Mouse (Mus musculus): ENCODE results near the gene Ttc34. TPM values are rescaled to one million over a fixed set of nuclear protein-coding genes. Genes with fewer than 3 reads are reported as not detected.

Ttc34 gene
- total and polyA plus RNA-seq, 3 experiments, result 0.05 TPM; not detected in 2

DNA sequence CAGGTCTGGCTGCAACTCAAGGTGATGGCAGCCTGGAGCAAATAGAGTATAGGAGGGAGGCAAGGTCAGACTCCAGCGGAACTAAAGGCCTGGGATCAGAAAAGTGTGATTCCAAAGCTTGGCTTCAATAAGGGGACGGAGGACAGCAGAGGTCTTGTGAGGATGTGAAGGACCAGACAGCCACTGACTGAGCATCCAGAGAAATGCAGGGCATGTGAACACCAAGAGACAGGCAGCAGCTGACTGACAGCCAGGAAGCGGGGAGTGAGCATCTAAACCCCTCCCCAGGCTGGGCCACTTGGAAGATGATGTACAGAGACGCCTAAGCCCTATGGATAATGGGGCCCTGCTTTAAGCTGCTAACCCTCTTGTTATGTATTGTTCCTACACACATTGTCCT is 33.5 kb downstream of the Ttc34 start:
- no peak for ATAC-seq (ENCODE audit: extremely low read depth, insufficient number of reproducible peaks, low FRiP score, poor library complexity, severe bottlenecking)
- H3K4me1 ChIP-seq (ENCODE audit: insufficient read depth, low read depth, low read length), result no peaks in the 10 kb centered on the region
- no peaks in the 10 kb centered on the region for H3K9me3 ChIP-seq (replicated peaks)
- peaks cover 59% of the 10 kb centered on the region for H3K27me3 ChIP-seq (ENCODE audit: insufficient read depth, low read length)
- H3K36me3 ChIP-seq (replicated peaks), result no peaks in the 10 kb centered on the region
- TF ChIP-seq CTCF (IDR thresholded peaks at IDR 0.05; ENCODE audit: low read depth, low read length) (no peak), POLR2AphosphoS5 (IDR thresholded peaks at IDR 0.05; ENCODE audit: insufficient replicate concordance, low read depth, low read length) (no peak), GATA1 (IDR thresholded peaks at IDR 0.05; ENCODE audit: borderline replicate concordance, low read length) (no peak), TAL1 (conservative IDR thresholded peaks at IDR 0.05; ENCODE audit: low read depth, low read length) (no peak), GATA2 (IDR thresholded peaks at IDR 0.05; ENCODE audit: borderline replicate concordance, low read depth, low read length) (no peak)
- DNase-seq (ENCODE audit: low spot score), result no peak
- H3K4me3 ChIP-seq (ENCODE audit: low read depth, low read length), result no peak overlapping the region

DNA sequence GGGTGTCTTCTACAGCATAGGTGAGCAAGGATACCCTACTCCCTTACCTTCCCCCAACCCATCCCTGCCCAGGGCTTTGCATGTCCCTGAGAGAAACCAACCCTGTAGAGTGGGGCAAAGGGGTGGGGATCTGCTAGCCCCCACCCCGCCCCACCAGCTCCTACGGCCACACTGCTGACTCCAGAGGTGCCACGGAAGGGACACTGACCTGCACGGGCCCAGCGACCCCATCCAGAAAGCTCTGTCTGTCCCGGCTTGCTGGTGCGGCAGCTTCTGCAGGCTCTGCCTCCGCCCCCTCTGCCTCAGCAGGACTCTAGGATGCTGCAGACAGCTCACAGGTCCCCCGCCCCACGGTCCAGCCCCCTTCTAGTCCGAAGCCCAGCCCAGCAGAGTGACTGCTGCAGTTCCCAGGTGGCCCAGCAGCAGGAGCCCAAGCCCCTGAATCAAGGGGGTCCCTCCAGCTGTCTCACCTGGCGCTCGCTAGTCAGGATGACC is 34.5 kb downstream of the Ttc34 start:
- Histone ChIP-seq H3K4me3 (ENCODE audit: low read depth, low read length) (no peak overlapping the region), H3K9me3 (replicated peaks) (no peaks in the 10 kb centered on the region), H3K27me3 (ENCODE audit: insufficient read depth, low read length) (peaks cover 58% of the 10 kb centered on the region), H3K4me1 (ENCODE audit: insufficient read depth, low read depth, low read length) (no peaks in the 10 kb centered on the region), H3K36me3 (replicated peaks) (no peaks in the 10 kb centered on the region)
- TF ChIP-seq POLR2AphosphoS5 (IDR thresholded peaks at IDR 0.05; ENCODE audit: insufficient replicate concordance, low read depth, low read length) (no peak), CTCF (IDR thresholded peaks at IDR 0.05; ENCODE audit: low read depth, low read length) (no peak), GATA1 (IDR thresholded peaks at IDR 0.05; ENCODE audit: borderline replicate concordance, low read length) (no peak), TAL1 (conservative IDR thresholded peaks at IDR 0.05; ENCODE audit: low read depth, low read length) (no peak), GATA2 (IDR thresholded peaks at IDR 0.05; ENCODE audit: borderline replicate concordance, low read depth, low read length) (no peak)
- DNase-seq (ENCODE audit: low spot score), result no peak
- no peak for ATAC-seq (ENCODE audit: extremely low read depth, insufficient number of reproducible peaks, low FRiP score, poor library complexity, severe bottlenecking)

DNA sequence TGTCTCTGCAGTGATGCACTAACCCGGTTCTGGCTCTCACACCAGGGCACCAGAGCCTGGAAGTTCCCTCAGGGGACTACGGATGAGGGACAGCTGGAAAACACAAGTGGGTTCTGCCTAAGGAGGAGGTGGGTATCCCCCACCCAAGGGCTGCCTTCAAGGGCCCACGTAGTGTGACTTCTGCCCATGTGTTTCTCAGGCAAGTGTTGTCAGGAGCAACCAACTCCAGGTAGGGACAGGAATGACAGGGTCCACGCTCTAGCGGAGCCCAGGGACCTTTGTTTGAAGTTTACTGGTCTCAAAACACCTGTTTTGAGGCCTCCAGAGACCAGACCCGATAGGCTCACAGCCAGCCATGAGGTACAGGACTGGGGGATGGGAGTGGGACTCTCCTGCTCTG is 35.9 kb downstream of the Ttc34 start:
- Histone ChIP-seq H3K4me3 (ENCODE audit: low read depth, low read length) (no peak overlapping the region), H3K36me3 (replicated peaks) (no peaks in the 10 kb centered on the region), H3K9me3 (replicated peaks) (no peaks in the 10 kb centered on the region), H3K27me3 (ENCODE audit: insufficient read depth, low read length) (peaks cover 51% of the 10 kb centered on the region), H3K4me1 (ENCODE audit: insufficient read depth, low read depth, low read length) (no peaks in the 10 kb centered on the region)
- DNase-seq (ENCODE audit: low spot score), result no peak
- no peak for ATAC-seq (ENCODE audit: extremely low read depth, insufficient number of reproducible peaks, low FRiP score, poor library complexity, severe bottlenecking)
- TF ChIP-seq POLR2AphosphoS5 (IDR thresholded peaks at IDR 0.05; ENCODE audit: insufficient replicate concordance, low read depth, low read length), result no peak
- TF ChIP-seq TAL1 (conservative IDR thresholded peaks at IDR 0.05; ENCODE audit: low read depth, low read length), result no peak
- no peak for TF ChIP-seq GATA1 (IDR thresholded peaks at IDR 0.05; ENCODE audit: borderline replicate concordance, low read length)
- TF ChIP-seq GATA2 (IDR thresholded peaks at IDR 0.05; ENCODE audit: borderline replicate concordance, low read depth, low read length), result no peak

DNA sequence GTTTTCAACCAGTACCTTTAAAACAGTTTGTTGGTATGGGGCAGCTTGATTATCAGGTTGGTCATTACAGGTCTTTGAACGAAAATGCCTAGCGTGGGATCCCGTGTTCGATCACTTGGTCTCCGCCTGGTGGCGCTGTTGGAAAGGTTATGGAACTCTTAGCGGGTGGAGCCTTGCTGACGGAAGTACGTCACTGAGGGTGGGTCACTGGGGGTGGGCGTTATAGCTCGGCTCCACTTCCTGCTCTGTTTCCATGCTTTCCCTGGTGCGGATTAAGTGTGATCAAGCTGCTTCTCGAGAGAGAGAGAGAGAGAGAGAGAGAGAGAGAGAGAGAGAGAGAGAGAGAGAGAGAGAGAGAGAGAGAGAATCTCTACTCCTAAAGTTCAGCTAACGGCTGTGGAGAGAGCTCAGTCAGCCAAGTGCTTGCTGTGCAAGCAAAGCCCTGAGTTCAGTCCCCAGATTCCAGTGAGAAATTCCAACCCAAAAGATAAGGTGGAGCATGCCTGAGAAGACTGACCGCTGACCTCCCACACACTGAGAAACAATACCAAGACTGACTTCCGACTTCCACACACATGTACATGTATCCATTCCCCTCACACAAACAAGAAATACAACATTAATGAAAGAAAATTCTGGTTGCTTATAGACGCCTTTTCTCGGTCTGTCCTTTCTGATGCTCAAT is 40.7 kb downstream of the Ttc34 start:
- TF ChIP-seq GATA2 (IDR thresholded peaks at IDR 0.05; ENCODE audit: borderline replicate concordance, low read depth, low read length) (no peak), CTCF (IDR thresholded peaks at IDR 0.05; ENCODE audit: low read depth, low read length) (no peak), POLR2AphosphoS5 (IDR thresholded peaks at IDR 0.05; ENCODE audit: insufficient replicate concordance, low read depth, low read length) (no peak), GATA1 (IDR thresholded peaks at IDR 0.05; ENCODE audit: borderline replicate concordance, low read length) (no peak), TAL1 (conservative IDR thresholded peaks at IDR 0.05; ENCODE audit: low read depth, low read length) (no peak)
- Histone ChIP-seq H3K27me3 (ENCODE audit: insufficient read depth, low read length) (peaks cover 14% of the 10 kb centered on the region), H3K9me3 (replicated peaks) (no peaks in the 10 kb centered on the region), H3K4me3 (ENCODE audit: low read depth, low read length) (peak overlapping the region; percentile 49; the same call in 1 of the 2 replicates), H3K36me3 (replicated peaks) (no peaks in the 10 kb centered on the region), H3K4me1 (ENCODE audit: insufficient read depth, low read depth, low read length) (peaks cover 22% of the 10 kb centered on the region)
- peak; percentile 76 for ATAC-seq (ENCODE audit: extremely low read depth, insufficient number of reproducible peaks, low FRiP score, poor library complexity, severe bottlenecking)
- DNase-seq (ENCODE audit: low spot score), result peak; percentile 76

DNA sequence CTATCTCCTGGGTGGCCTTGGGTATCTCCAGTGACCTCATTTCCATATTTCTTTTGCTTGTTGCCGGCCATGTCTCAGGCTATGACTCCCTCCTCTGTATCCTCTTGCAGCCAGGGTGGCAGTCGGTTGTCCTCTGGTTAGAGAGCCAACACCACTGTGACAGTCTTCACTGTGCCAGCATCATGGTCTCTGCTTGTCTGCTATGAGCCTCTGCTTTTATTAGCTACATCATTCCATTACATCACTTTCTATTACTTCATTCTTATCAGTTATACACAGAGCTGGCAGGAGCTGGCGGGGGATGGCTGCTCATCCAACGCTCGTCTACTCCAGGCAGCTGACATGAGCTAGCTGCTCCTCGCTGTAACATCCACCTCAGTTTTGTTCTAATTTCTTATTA is 43.5 kb downstream of the Ttc34 start:
- Histone ChIP-seq H3K9me3 (replicated peaks) (no peaks in the 10 kb centered on the region), H3K27me3 (ENCODE audit: insufficient read depth, low read length) (peaks cover 29% of the 10 kb centered on the region), H3K36me3 (replicated peaks) (no peaks in the 10 kb centered on the region), H3K4me3 (ENCODE audit: low read depth, low read length) (no peak overlapping the region; the same call in 1 of the 2 replicates), H3K4me1 (ENCODE audit: insufficient read depth, low read depth, low read length) (peaks cover 24% of the 10 kb centered on the region)
- no peak for TF ChIP-seq CTCF (IDR thresholded peaks at IDR 0.05; ENCODE audit: low read depth, low read length)
- TF ChIP-seq TAL1 (conservative IDR thresholded peaks at IDR 0.05; ENCODE audit: low read depth, low read length), result peak; percentile 41
- no peak for TF ChIP-seq GATA2 (IDR thresholded peaks at IDR 0.05; ENCODE audit: borderline replicate concordance, low read depth, low read length)
- no peak for TF ChIP-seq GATA1 (IDR thresholded peaks at IDR 0.05; ENCODE audit: borderline replicate concordance, low read length)
- TF ChIP-seq POLR2AphosphoS5 (IDR thresholded peaks at IDR 0.05; ENCODE audit: insufficient replicate concordance, low read depth, low read length), result no peak
- ATAC-seq (ENCODE audit: extremely low read depth, insufficient number of reproducible peaks, low FRiP score, poor library complexity, severe bottlenecking) (peak; percentile 86), DNase-seq (ENCODE audit: low spot score) (peak; percentile 38)

DNA sequence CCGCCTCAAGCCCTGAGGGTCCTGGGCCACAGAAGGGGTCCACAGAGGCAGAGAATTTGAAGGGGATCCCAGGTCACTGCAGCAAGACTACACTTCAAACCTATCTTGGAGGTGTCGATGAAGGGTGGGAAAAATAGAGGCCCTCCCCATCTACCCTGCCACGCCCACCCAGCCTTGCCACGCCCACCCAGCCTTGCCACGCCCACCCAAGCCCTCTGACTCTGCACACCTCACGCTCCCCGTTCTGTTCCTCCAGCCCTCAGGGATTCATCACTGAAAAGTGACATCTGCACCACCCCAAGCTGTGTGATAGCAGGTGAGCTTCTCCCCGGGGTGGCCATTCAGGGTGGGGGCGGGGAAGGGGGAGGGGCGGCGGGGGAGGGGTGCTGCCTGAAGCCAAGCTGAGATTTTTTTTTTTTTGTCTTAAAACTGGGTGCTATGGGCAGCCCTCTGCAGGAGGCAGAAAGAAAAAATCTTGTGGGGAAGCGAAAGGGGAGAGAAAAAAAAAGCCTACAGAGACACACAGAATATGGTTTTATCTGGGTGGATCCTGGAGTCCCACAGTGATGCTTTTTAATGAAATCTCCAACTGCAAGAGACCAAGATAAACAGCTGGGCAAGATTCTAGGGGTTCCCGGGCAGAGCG is 44.9 kb downstream of the Ttc34 start:
- no peaks in the 10 kb centered on the region for H3K36me3 ChIP-seq (replicated peaks)
- H3K27me3 ChIP-seq (ENCODE audit: insufficient read depth, low read length), result peaks cover 33% of the 10 kb centered on the region
- DNase-seq (ENCODE audit: low spot score) (no peak), ATAC-seq (ENCODE audit: extremely low read depth, insufficient number of reproducible peaks, low FRiP score, poor library complexity, severe bottlenecking) (no peak)
- TF ChIP-seq GATA2 (IDR thresholded peaks at IDR 0.05; ENCODE audit: borderline replicate concordance, low read depth, low read length), result no peak
- no peak for TF ChIP-seq POLR2AphosphoS5 (IDR thresholded peaks at IDR 0.05; ENCODE audit: insufficient replicate concordance, low read depth, low read length)
- TF ChIP-seq TAL1 (conservative IDR thresholded peaks at IDR 0.05; ENCODE audit: low read depth, low read length), result no peak
- no peak for TF ChIP-seq GATA1 (IDR thresholded peaks at IDR 0.05; ENCODE audit: borderline replicate concordance, low read length)
- no peak for TF ChIP-seq CTCF (IDR thresholded peaks at IDR 0.05; ENCODE audit: low read depth, low read length)
- H3K4me1 ChIP-seq (ENCODE audit: insufficient read depth, low read depth, low read length), result peaks cover 24% of the 10 kb centered on the region
- no peaks in the 10 kb centered on the region for H3K9me3 ChIP-seq (replicated peaks)
- no peak overlapping the region; the same call in 1 of the 2 replicates for H3K4me3 ChIP-seq (ENCODE audit: low read depth, low read length)

All from G1E (cell line).